Mouse (Mus musculus) Muller cell, postnatal 12 days (primary cell): ENCODE measurements at regions not wholly inside any gene's neighbourhood (a gene's known extent, or its start where the extent isn't known, plus 50 kb on each side); places are given as distances from the start of the nearest gene placed in this dataset.
"Not testable (repeated sequence)": the region's sequence is repeated elsewhere in the genome, so short reads cannot be mapped to it uniquely, and the experiment has no call there.

Experiments used
- DNase-seq: peaks from one replicate; pipeline ENCODE4 v3.0.0-alpha.2; 2015; ENCODE audit errors: inconsistent ontology term

GRCm38 (mm10) chr9:115422786-115423185 is 112.6 kb upstream of the Stt3b start:
- DNase-seq = no peak

GRCm38 (mm10) chr9:115426682-115427081 is 116.5 kb upstream of the Stt3b start:
- no peak for DNase-seq

DNA sequence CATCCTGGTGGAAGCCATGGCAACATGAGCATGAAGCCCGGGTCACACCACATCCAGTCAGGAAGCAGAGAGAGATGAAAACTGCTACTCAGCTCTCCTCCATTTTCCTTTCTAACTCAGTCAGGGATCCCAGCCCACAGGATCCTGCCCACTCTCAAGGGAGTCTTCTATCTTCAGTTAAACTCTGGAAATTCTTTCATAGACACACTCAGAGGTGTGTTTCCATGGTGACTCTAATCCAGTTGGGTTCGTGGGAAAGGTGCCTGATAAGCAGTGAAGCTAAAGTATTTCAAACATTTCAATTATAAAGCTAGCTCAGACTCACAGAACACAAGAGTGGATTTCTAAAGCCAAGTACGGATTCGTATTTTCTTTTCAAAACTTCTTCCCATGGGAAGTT is 120.0 kb upstream of the Stt3b start:
- DNase-seq = no peak

DNA sequence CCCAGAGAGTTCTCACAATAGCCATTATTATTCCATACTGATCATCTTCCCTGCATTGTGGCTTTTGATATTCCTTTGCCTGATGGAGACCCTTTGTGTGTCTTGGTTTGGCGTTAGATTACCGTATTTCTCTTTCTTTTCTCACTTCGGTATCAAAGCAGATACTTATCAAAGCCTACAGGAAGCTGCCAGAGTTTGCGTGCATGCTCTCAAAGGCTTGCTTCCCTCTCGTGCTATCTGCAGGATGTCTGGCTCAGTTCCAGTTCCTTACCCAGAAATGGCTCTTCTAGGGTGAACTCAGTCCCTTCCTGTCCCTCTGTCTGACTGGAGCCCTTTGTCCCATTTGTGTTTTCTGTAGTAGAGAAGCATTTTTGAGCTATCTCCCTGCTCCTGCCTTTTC is 124.5 kb upstream of the Stt3b start:
- no peak for DNase-seq

GRCm38 (mm10) chr9:115436301-115436700 is 126.1 kb upstream of the Stt3b start:
- no peak for DNase-seq

GRCm38 (mm10) chr9:115438234-115438633 is 128.0 kb upstream of the Stt3b start:
- not testable (repeated sequence) for DNase-seq

DNA sequence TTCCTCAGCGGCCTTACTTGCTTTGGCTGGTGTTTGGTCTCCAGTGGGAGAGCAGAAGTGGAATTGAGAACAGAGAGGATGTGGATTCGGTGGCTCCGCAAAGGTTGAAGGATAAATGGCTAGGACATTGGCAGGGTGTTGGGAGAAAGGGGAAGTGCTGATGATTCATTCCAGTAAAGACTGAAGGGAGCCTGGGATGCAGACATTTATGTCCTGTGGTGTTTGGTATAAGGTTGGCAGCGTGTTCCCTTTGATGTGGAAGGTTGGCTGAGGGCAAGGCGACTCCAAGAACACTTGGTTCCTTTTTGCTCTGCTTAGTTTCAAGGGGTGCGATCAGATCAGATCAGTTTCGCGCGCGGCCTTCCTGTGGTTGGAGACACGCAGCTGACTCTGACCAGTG is 136.5 kb upstream of the Stt3b start:
- DNase-seq = no peak

DNA sequence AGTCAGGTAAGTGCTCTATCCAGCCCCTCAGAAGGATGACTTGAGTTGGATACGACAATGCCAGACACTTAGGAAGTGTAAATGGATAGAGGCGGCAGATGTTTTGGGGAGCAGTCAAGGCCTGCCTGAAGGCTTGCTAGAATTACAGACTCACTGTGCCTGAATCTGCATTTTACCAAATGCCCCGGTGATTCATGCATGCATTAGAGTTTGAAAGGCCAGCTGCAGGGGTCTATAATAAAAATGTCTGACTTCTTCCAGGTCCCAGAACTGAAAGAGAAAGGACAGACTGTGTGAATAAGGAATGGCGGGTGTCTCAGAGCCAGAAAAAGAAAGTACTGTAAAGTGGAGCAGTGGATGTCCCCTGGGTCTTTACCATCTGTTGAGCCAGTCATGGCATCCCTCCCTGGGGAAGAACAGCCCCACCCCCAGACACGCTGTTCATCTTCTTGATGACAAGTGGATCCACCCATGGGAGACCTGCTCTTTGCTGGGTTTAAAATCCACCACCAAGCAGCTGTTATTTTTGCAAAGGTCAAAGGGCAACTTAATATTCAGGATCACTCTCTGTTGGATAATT is 140.6 kb upstream of the Stt3b start:
- DNase-seq = no peak

- DNase-seq = peak; percentile 23
These were observed 144.6 kb upstream of the Stt3b start for GRCm38 (mm10) chr9:115454771-115455170.

GRCm38 (mm10) chr9:115456121-115456520 is 145.9 kb upstream of the Stt3b start:
- DNase-seq = no peak

DNA sequence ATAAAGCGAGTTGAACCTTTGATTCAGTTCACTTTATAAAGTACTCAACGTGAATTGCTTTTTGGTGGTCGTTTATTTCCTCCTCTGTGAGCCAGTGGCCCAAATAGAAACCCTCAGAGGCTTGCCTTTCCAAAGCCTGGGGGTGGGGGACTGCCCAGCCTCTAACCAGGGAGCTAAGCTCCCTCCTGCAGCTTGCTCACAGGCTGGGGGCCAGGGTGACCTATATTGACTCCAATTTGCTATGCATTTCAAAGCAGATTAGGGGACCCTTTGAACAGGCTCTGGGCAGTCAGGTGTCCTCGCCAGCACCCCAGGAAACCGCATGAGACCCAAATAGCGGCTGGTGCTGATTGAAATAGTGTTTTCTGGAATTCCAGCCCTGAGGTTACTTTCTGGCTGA is 146.4 kb upstream of the Stt3b start:
- peak; percentile 3 for DNase-seq

DNA sequence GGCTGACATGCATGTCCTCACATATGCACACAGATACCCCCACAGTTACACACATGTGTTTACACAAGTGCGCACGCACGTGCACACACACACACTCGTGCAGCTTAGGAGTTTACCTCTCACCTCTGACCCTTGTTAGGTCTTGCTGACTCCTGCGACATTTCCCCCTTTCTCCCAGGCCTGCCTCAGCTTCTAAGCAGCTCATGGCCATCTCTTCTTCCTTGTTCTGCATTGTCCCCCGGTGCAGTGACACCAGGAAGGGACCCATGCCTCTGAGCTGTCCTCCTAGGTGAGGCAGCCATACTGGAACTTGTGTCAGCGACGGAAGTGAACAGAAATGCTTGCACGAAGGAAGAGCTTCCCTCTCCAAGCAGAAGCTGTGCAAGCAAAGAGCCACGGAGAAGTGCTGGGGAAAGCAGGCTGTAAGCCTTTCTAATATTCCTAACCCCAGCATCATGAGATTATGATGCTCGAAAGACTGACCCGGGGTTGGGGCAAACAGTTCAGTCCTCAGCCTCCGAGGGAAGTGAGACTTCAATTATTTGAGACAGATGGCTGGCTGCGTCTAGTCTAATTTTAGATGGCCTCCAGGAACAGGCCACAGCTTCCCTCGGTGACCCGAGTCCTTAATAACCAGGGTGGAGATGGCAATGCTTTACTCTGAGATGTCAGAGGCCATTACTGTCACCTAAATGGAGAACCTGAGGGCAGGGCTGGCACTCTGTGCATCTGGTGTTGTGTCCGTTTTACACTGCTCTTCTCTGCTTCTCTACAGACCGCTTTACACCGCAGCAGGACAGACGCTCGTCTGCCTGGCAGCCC is 147.9 kb upstream of the Stt3b start:
- DNase-seq = no peak

DNA sequence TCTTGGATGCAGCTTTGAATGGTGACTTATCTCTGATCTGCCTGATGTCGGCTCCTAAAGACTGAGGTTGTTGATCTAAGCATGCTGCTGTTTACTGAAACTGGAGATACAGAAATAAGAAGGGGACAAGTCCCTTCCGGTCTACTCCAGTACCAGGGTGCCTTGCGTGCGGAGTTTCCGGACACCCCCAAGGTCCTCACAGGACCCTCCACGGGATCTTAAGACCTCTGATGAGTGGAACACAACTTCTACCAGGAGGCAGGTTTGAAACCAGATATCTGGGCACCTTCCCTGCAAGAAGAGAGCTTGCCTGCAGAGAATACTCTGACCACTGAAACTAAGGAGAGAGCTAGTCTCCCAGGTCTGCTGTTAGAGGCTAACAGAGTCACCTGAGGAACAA is 148.9 kb upstream of the Stt3b start:
- DNase-seq = not testable (repeated sequence)

DNA sequence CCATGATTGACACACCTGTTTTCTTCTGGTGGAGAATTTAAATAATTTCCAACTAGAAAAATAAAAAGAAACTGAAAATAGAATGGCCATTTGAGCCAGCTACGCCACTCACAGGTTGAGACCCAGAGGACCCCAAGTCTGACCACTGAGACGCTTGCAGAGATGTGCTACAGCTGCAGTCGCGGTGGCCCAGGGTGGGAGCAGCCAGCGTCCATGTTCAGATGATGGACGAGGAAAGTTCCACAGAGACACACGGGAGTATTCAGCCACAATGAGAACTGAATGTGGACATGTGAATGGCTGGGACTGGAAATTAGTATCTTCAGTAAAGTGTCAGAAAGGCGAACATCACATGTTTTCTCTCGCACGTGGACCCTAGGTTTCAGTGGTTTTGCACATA is 155.1 kb upstream of the Stt3b start:
- no peak for DNase-seq

DNA sequence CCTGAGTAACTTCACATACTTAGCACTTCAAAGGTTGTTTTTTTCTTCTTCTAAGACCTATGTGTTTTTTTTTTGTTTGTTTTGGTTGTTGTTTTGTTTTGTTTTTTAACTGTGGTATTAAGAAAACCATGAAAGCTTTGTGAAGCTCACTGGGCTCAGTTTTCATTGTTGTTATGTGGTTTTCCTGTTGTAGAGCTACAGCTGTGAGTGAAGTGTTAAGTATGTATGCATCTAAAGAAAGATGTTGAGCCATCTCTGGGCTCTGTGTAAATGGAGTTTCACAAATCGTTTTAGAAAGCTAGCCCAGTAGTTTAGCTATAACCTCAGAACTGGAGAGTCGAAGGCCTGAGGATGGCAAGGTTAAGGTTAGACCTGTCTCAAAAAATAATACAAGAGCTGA is 158.4 kb upstream of the Stt3b start:
- DNase-seq = no peak

DNA sequence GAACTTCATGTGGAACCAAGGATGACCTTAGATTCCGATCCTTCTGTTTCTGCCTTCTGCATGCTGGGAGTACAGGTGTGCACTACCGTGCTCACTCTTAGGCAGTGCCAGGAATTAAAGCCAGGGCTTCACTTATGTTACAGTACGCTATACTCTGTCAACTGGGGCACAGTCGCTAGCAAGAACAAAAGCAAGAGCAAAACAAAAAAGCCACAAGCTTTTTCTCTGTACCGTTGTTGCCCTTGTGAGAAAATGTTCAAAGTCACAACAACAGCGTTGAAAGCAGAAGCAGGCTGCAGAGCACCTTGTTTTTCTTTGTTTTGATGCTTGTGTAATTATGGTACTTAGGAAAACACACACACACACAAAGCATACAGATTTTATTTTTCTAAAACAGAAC is 161.4 kb upstream of the Stt3b start:
- DNase-seq = no peak

DNA sequence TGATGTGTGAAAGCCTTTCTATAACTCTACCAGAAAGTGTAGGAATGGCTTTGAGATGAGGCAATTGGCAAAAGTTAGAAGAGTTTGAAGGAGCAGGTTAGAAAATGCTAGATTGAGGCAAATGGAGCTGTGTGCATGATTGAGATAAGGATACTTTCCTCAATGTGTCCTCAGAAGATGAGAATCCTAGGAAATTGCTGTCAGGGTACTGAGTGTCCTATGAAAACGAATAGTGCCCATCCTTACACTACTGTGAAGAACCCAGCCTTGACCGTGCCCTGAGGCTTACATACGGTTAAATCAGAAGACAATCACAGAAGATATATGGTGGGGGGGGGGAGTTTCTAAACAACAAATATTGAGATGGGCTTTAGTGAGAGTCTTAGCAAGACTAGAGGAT is 162.8 kb upstream of the Stt3b start:
- no peak for DNase-seq

DNA sequence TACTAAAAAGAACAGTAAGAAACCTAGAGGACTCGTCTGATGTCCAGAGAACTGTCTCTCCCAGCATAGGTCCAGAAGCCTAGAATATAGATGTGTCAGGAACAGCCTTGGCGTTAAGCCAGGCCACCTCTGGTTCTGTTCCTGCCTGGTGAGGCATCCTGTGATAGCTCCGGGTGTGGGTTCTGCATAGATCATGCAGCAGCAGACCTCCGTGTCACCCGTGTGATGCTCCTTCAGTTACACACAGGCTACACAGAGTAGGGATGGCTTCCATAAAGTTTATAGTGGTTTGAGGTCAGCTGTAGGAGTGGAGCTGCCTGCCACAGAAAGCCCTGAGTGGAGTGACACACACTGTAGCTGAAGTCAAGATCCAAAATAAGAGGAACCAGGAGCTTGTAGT is 163.6 kb upstream of the Stt3b start:
- no peak for DNase-seq

- DNase-seq = no peak
These were observed 164.1 kb upstream of the Stt3b start for GRCm38 (mm10) chr9:115474342-115474741.

GRCm38 (mm10) chr9:115476205-115476604 is 166.0 kb upstream of the Stt3b start:
- no peak for DNase-seq

DNA sequence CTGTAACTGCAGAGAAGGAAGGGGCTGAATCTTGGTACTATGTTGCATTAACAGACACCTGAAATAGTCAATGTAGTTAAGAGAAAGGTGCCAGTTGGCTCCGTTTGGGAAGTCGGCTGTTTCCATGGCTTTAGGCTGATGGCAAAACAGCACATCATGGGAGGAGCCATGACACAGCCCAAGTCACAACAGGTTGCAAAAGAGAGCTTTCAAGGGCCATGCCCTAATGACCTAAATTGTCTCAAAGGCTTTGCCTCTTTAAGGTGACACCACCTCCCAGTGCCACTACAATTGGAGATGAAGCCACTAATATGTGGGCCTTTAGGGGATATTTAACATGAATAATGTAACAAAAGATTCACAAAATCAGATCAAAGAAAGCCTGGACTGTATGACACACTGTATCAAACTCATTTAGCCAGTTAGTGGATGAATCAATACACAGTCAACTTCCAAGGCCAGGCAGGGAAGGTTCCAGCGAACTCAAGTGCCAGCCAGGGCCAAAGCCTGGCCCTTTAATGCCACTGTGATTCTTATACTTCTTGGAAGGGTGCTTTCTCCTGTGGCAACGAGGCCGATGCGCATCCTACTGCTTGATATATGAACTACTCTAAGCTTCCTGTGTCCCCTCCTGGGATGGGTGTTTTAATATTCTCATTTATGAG is 167.5 kb upstream of the Stt3b start:
- no peak for DNase-seq

GRCm38 (mm10) chr9:115478946-115479345 is 168.7 kb upstream of the Stt3b start:
- DNase-seq = no peak

- DNase-seq = no peak
These were observed 171.0 kb upstream of the Stt3b start for GRCm38 (mm10) chr9:115481176-115481575.
